Mouse (Mus musculus): ENCODE results near the gene Gm11492. TPM values are rescaled to one million over a fixed set of nuclear protein-coding genes. Genes with fewer than 3 reads are reported as not detected.

Gm11492 gene
- polyA plus RNA-seq, 1 experiment from 2014 or later: not detected

DNA sequence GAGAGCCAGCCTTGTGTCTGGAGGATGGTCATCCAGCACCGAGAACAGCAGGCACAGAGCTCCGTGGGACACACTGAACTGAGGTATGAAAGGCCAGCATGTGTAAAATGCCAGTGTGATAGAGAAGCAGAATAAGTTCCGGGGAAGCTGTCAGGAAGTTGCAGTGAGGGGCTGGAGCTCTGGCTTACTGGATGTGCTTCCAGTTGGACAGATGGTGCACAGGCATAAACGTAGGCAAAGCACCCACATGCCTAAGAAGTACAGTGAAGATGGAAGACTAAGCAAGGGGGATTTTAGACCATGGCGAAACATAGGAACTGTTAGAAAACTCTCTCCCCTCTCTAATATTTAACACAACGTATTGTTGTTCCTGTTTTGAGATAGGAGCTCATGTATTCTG, 5.2 kb upstream of the Gm11492 start:
- no peaks in the 10 kb centered on the region for H3K36me3 ChIP-seq (replicated peaks)
- no peak overlapping the region for H3K27ac ChIP-seq (replicated peaks)
- H3K4me1 ChIP-seq: no peaks in the 10 kb centered on the region
- no peak overlapping the region for H3K4me3 ChIP-seq
- H3K27me3 ChIP-seq (replicated peaks; ENCODE audit: low read depth, poor library complexity, severe bottlenecking): no peaks in the 10 kb centered on the region
- no peaks in the 10 kb centered on the region for H3K9me3 ChIP-seq
- 80% methylated on average over 6 of the region's 6 CpGs for WGBS
- DNase-seq (ENCODE audit: low spot score): no peak

DNA sequence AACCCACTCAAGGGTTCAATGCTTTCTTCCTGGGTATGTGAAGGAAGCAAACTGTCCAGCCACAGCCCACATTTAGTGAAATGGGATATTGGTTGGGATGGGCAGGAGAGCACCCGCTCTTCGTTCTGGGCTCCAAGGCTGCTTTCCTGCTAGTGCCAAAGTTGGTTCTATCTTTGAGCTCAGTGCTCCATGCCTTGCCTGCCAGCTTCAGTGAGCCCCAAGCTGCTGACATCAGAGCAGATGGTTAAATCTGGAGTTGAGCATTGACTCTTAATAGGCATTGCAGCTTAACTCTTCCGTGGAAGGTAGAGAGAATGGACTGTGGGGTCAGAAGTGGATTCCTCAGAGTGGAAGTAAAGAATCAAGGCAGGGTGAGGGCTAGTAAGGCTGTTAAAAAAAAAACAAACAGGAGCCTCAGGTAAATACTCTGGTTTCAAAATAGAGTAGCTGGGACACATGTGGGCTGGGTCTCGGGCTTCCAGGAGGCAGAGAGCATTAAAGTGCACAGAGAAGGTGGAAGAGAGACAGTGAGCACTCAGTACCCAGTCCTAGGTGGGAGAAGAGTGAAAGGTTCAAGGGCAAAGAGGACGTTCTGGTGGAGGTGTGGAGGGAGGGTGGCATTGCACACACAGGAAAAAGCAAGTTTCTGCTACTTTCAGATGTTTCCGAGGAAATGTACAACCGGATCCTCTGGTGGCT, 2.0 kb downstream of the Gm11492 start, which contains the start of gene Sept4:
Gene Sept4, plus strand, starts transcription at position 649 of the 699 bp plus-strand sequence.
- no peak for DNase-seq (ENCODE audit: low spot score)
- WGBS: 84% methylated on average over 7 of the region's 7 CpGs

DNA sequence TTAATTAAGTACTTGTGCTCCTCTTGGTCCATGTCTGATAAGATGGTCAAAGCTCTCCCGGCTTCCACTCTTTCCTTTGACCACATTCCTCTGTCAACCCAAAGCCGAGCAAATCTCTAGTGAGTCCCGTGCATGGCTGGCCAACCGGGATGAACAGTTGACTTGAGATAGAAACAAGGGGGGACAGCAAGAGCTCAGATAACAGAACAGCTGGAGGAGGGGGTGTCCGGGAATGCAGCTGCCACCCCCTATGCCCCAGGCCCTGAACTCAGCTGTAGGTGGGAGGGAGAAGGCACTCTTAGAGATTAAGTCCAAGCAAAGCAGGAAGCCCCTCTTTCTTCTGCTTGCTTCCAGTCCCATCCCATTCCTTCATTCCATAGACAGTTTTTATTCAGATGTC, 4.3 kb downstream of the Gm11492 start:
- DNase-seq (ENCODE audit: low spot score): no peak
- Histone ChIP-seq H3K4me1 (peaks cover 41% of the 10 kb centered on the region), H3K9me3 (no peaks in the 10 kb centered on the region), H3K4me3 (no peak overlapping the region), H3K36me3 (replicated peaks) (no peaks in the 10 kb centered on the region), H3K27me3 (replicated peaks; ENCODE audit: low read depth, poor library complexity, severe bottlenecking) (no peaks in the 10 kb centered on the region), H3K27ac (replicated peaks) (no peak overlapping the region)
- WGBS: 59% methylated on average over 5 of the region's 5 CpGs

More for the DNA sequence above, 2.0 kb downstream of the Gm11492 start, which contains the start of gene Sept4:
- H3K4me1 ChIP-seq: peaks cover 25% of the 10 kb centered on the region
- H3K9me3 ChIP-seq: no peaks in the 10 kb centered on the region
- no peaks in the 10 kb centered on the region for H3K27me3 ChIP-seq (replicated peaks; ENCODE audit: low read depth, poor library complexity, severe bottlenecking)
- no peak within 1 kb of the TSS for H3K4me3 ChIP-seq
- no peaks in the 10 kb centered on the region for H3K36me3 ChIP-seq (replicated peaks)
- H3K27ac ChIP-seq (replicated peaks): no peak within 1 kb of the TSS

DNA sequence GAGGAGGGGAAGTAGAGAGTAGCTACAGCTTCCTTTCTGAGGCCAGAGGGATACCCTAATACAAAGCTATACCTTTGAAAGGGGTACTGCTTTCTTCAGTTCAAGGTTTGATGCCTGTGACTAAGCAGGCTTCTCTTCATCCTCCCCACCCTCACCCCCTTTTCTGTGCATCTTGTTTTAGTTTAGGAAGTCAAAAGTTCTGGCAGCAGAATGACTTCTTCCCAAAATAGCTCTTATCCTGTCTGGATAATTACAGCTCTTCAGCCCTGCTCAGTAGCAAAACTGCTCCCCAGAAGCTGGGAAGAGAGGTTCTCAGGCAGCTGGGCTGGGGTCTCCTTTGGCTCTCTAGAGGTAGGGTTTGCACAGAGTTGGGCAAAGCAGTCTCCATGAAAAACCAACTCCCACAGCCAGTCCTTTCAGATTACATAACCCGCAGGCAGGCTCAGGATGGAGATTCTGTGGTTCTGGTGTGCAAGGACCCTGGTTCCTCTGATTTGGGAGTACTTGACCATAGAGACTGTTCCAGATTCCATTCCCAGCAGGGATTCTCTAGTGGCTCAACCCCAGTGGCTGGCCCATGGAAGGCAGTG, 5.0 kb downstream of the Gm11492 start:
- WGBS: 89% methylated on average over 1 of the region's 1 CpGs
- H3K4me1 ChIP-seq: peaks cover 41% of the 10 kb centered on the region
- H3K9me3 ChIP-seq: no peaks in the 10 kb centered on the region

DNA sequence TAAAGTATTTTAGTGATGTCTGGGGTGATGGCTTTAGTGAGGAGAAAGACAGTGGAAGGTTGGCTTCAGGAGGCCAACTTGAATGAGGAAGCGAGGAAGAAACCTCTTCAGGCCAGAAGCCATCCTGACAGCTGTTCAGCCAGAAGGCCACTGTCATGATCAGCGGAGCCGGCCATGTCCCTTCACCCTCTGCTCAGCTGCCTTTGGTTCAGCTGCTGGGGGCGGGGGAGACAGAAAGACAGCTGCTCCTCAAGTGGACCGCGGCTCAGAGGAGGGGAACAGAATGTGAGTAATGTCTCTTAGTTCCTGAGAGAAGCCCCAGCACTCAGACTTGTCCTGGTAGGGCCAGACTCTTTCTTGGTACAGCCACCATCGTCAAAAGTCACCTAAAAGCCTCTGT, 7.3 kb downstream of the Gm11492 start:
- Histone ChIP-seq H3K4me1 (peaks cover 57% of the 10 kb centered on the region), H3K4me3 (no peak overlapping the region), H3K27me3 (replicated peaks; ENCODE audit: low read depth, poor library complexity, severe bottlenecking) (peaks cover 20% of the 10 kb centered on the region), H3K9me3 (no peaks in the 10 kb centered on the region), H3K36me3 (replicated peaks) (no peaks in the 10 kb centered on the region), H3K27ac (replicated peaks) (no peak overlapping the region)
- WGBS: 78% methylated on average over 7 of the region's 7 CpGs
- DNase-seq (ENCODE audit: low spot score): peak; percentile 9

More for the DNA sequence above, 5.0 kb downstream of the Gm11492 start:
- DNase-seq (ENCODE audit: low spot score): no peak
- Histone ChIP-seq H3K4me3 (no peak overlapping the region), H3K36me3 (replicated peaks) (no peaks in the 10 kb centered on the region), H3K27me3 (replicated peaks; ENCODE audit: low read depth, poor library complexity, severe bottlenecking) (peaks cover 4% of the 10 kb centered on the region), H3K27ac (replicated peaks) (no peak overlapping the region)

DNA sequence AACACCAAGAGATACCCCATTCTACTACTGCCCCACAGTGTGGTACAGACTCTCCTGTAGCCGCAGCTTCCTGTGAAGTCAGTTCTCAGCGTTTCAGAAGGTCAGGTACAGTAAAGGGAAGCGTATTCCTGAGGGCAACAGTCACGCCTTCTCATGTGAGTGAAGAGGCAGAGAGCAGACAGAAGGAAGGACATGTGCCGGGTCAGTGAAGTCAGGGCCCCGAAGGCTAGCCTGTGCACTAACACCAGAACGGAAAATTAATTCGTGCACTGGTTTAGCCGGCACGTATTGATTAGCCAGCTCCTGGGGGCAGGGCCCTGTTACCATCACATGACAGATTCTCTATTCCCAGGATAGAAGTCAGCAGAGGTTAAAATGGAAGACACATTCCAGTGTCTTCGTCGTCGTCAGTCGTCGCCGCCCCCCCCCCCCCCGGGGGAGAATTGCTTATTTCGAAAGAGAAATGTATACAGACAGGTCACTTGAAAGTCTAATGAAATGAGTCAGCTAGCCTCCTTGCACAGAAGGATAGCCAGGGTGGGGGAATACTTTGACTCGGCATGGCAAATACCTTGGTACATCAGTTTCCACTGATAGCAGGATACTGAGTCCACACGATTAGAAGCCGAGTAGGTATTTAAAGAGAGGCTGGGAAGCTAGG, 8.2 kb downstream of the Gm11492 start:
- H3K36me3 ChIP-seq (replicated peaks): no peaks in the 10 kb centered on the region
- WGBS: 70% methylated on average over 21 of the region's 21 CpGs
- DNase-seq (ENCODE audit: low spot score): peak; percentile 7

DNA sequence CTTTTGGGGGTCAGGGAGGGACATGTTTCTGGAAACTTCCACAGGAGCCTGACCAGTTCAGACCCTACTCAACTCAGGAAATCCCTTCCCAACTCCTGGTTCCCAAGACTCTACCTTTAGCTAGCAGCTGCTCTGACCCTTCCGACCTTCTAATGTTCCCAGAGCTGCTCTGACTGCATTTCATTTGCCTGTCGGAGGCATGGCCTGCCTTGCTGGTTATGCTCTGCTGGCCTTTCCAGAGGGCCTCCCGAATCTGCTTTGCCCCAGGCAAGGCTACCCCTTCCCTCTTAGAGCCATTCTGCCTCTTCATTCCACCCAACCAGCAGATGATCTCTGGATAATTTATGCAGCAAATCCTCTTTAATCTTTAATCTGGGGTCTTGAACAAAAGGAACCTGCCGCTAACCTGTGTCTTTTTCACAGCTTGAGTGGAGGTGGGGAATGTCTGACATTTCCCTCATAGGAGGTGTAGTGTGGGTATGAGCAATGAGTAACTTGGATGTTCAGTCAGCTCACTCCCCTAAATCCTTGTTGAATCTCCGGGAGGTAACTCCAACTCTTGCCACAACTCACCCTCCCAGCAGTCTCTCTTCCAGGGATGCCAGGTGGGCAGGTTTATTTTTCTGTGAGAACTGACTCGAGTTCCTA, 11.3 kb downstream of the Gm11492 start:
- H3K4me3 ChIP-seq: peak overlapping the region; percentile 72
- H3K9me3 ChIP-seq: no peaks in the 10 kb centered on the region
- no peaks in the 10 kb centered on the region for H3K36me3 ChIP-seq (replicated peaks)
- peaks cover 53% of the 10 kb centered on the region for H3K4me1 ChIP-seq
- 9% methylated on average over 6 of the region's 6 CpGs for WGBS
- peaks cover 43% of the 10 kb centered on the region for H3K27me3 ChIP-seq (replicated peaks; ENCODE audit: low read depth, poor library complexity, severe bottlenecking)
- peak overlapping the region; percentile 70; the same call in 1 of the 2 replicates for H3K27ac ChIP-seq (replicated peaks)
- DNase-seq (ENCODE audit: low spot score): peak; percentile 8

More for the DNA sequence above, 8.2 kb downstream of the Gm11492 start:
- Histone ChIP-seq H3K4me3 (no peak overlapping the region), H3K9me3 (no peaks in the 10 kb centered on the region), H3K4me1 (peaks cover 66% of the 10 kb centered on the region), H3K27me3 (replicated peaks; ENCODE audit: low read depth, poor library complexity, severe bottlenecking) (peaks cover 29% of the 10 kb centered on the region), H3K27ac (replicated peaks) (no peak overlapping the region)

DNA sequence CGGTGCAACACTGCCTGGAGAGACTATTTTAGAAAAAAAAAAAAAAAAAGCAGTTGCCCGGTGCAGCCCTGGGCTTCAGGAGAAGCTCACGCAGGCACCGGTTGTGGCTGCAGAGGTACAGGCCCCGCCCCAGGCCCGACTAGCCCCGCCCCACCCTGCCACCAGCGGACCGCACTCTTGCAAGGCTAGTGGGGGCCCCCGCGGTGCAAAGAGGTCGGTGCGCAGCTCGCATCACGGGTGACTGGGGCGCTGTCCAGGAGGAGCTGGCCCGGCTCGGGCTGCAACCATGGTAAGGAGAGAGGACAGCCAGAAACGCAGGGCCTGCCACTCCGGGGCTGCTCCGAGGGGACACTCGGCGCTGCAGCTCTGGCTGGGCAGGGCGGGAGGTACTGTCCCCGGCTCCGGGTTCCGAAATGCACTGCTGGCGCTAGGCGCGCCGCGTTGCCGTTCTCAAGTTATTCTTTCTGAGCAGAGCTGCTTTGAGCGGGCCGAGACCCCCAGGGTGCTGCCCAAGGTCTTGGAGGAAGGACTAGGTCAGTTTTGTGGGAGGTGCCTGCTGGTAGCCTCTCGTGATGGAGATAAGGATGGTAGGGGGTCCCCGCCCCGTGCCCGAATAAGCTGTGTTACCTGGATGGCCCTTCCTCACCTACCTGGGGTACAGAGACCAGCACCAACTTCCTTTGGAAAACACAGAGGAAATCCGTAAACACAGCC, 12.0 kb downstream of the Gm11492 start:
- H3K4me3 ChIP-seq: peak overlapping the region; percentile 72
- no peaks in the 10 kb centered on the region for H3K36me3 ChIP-seq (replicated peaks)
- peak overlapping the region; percentile 70 for H3K27ac ChIP-seq (replicated peaks)
- H3K4me1 ChIP-seq: peaks cover 51% of the 10 kb centered on the region
- peak; percentile 79 for DNase-seq (ENCODE audit: low spot score)
- peaks cover 43% of the 10 kb centered on the region for H3K27me3 ChIP-seq (replicated peaks; ENCODE audit: low read depth, poor library complexity, severe bottlenecking)
- under 1% methylated on average over 40 of the region's 40 CpGs for WGBS
- H3K9me3 ChIP-seq: no peaks in the 10 kb centered on the region

DNA sequence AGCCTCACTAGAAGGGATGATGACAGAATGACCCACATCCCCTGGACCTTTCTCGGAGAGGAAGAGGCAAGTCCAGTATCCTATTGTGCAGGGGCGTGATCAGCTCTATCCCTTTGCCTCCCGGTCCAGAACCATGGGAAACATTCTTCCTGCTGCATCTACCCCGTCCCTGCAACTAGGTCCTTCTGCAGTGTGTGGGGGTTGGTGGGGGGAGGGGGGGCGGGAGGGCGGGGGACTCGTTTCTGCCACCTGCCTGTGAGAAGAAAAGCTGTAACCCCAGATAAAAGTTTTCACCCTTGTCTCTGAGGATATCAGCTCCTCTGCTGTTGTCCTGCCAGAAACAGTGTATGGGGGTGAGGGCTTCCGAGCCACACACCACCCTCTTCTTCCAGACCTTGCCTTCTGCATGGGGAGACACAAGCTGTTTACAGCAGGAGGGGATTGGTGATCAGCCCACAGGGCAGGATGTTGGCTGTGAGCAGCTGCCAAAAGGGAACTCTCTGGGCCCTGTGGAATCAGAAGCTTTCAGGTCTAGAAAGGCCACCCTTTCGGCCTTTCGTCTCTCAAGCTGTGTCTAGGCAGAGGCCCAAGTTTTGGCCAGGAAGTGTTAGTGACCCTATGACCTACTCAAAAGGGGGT, 12.6 kb downstream of the Gm11492 start:
- peak; percentile 33 for DNase-seq (ENCODE audit: low spot score)
- H3K4me1 ChIP-seq: peaks cover 44% of the 10 kb centered on the region

DNA sequence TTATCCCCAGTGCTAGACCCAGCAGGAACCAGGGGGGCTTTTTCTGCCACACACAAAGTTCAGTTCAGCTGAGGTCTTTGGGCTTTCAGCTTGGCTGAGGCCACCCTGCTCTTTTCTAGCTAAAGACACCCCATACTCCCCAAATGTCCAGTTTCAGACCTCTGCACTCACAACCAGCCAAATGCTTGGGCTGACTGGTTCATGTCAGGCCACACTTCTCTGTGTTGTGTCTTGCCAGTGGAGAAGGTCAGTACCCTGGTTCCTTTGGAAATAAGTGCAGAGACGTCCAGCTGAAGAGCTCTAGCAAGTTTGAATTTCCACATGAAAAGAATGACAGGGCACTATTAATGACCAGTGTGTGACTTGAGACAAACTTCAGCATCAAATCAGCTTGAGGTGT, 13.3 kb downstream of the Gm11492 start:
- peaks cover 43% of the 10 kb centered on the region for H3K27me3 ChIP-seq (replicated peaks; ENCODE audit: low read depth, poor library complexity, severe bottlenecking)
- H3K9me3 ChIP-seq: no peaks in the 10 kb centered on the region
- no peak for DNase-seq (ENCODE audit: low spot score)
- no peak overlapping the region for H3K27ac ChIP-seq (replicated peaks)
- H3K36me3 ChIP-seq (replicated peaks): no peaks in the 10 kb centered on the region
- peaks cover 40% of the 10 kb centered on the region for H3K4me1 ChIP-seq
- WGBS: 52% methylated on average over 1 of the region's 1 CpGs
- peak overlapping the region; percentile 72; the same call in 1 of the 2 replicates for H3K4me3 ChIP-seq

More for the DNA sequence above, 12.6 kb downstream of the Gm11492 start:
- no peaks in the 10 kb centered on the region for H3K9me3 ChIP-seq
- no peaks in the 10 kb centered on the region for H3K36me3 ChIP-seq (replicated peaks)
- peak overlapping the region; percentile 72 for H3K4me3 ChIP-seq
- no peak overlapping the region for H3K27ac ChIP-seq (replicated peaks)
- WGBS: 17% methylated on average over 10 of the region's 10 CpGs
- H3K27me3 ChIP-seq (replicated peaks; ENCODE audit: low read depth, poor library complexity, severe bottlenecking): peaks cover 43% of the 10 kb centered on the region

DNA sequence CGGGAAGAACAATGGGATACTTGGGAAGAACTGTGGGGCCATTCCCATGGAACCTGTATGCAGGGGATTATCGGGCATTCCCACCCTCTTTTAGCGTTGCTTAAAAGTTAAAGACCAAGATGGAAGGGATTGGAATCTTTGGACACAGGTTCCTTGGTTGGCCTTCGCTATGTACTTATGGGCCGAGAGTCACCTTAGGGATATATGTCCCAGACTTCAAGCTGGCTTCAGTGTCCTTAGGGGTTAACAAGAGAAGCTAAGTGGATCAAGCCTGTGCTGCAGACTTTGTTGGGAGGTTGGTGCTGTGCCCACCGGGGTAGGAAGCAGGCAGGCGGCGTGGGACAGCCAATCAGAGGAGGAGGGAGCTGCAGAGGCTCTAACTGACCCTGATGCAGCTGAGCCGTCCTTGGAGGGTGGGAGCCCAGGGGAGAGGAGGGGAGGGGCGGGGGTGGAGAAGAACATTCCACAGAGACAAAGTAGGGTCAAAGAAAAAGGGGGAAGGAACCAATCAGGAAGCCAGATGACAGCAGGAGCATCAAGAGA, 14.2 kb downstream of the Gm11492 start:
- 48% methylated on average over 10 of the region's 10 CpGs for WGBS
- Histone ChIP-seq H3K9me3 (no peaks in the 10 kb centered on the region), H3K27me3 (replicated peaks; ENCODE audit: low read depth, poor library complexity, severe bottlenecking) (peaks cover 43% of the 10 kb centered on the region), H3K4me3 (no peak overlapping the region), H3K27ac (replicated peaks) (no peak overlapping the region), H3K4me1 (peaks cover 41% of the 10 kb centered on the region), H3K36me3 (replicated peaks) (no peaks in the 10 kb centered on the region)
- DNase-seq (ENCODE audit: low spot score): no peak
